Mouse (Mus musculus): ENCODE data around the gene Hmg20a. TPM values are rescaled to one million over a fixed set of nuclear protein-coding genes. Genes with fewer than 3 reads are reported as not detected.

Gene Hmg20a
- polyA plus RNA-seq, 1 experiment: 38.6 TPM

GRCm38 (mm10) chr9:56487651-56488050 is 69.2 kb downstream of the Hmg20a start:
- Histone ChIP-seq H3K4me1 (ENCODE audit: control insufficient read depth, insufficient read depth, low read length) (0 out of 2 replicates have a peak, but pooled peaks cover 3% of the 10 kb centered on the region), H3K4me3 (ENCODE audit: insufficient read depth, low read length) (no peak overlapping the region), H3K27ac (ENCODE audit: insufficient read depth, low read length) (no peak overlapping the region)
- TF ChIP-seq POLR2A (IDR thresholded peaks at IDR 0.05; ENCODE audit: low read depth, low read length): no peak
- TF ChIP-seq CTCF (IDR thresholded peaks at IDR 0.05; ENCODE audit: borderline replicate concordance, insufficient read depth, low read length): no peak

GRCm38 (mm10) chr9:56492391-56492790 is 74.0 kb downstream of the Hmg20a start:
- Histone ChIP-seq H3K4me3 (ENCODE audit: insufficient read depth, low read length) (no peak overlapping the region), H3K4me1 (ENCODE audit: control insufficient read depth, insufficient read depth, low read length) (peaks cover 8% of the 10 kb centered on the region), H3K27ac (ENCODE audit: insufficient read depth, low read length) (peak overlapping the region; percentile 59)
- TF ChIP-seq CTCF (IDR thresholded peaks at IDR 0.05; ENCODE audit: borderline replicate concordance, insufficient read depth, low read length) (no peak), POLR2A (IDR thresholded peaks at IDR 0.05; ENCODE audit: low read depth, low read length) (no peak)

GRCm38 (mm10) chr9:56492916-56493315 is 74.5 kb downstream of the Hmg20a start:
- H3K27ac ChIP-seq (ENCODE audit: insufficient read depth, low read length): no peak overlapping the region
- no peak overlapping the region for H3K4me3 ChIP-seq (ENCODE audit: insufficient read depth, low read length)
- H3K4me1 ChIP-seq (ENCODE audit: control insufficient read depth, insufficient read depth, low read length): peaks cover 8% of the 10 kb centered on the region
- no peak for TF ChIP-seq CTCF (IDR thresholded peaks at IDR 0.05; ENCODE audit: borderline replicate concordance, insufficient read depth, low read length)
- no peak for TF ChIP-seq POLR2A (IDR thresholded peaks at IDR 0.05; ENCODE audit: low read depth, low read length)

GRCm38 (mm10) chr9:56495088-56495487 is 76.7 kb downstream of the Hmg20a start:
- no peak for TF ChIP-seq POLR2A (IDR thresholded peaks at IDR 0.05; ENCODE audit: low read depth, low read length)
- TF ChIP-seq CTCF (IDR thresholded peaks at IDR 0.05; ENCODE audit: borderline replicate concordance, insufficient read depth, low read length): no peak
- Histone ChIP-seq H3K4me3 (ENCODE audit: insufficient read depth, low read length) (no peak overlapping the region), H3K27ac (ENCODE audit: insufficient read depth, low read length) (no peak overlapping the region), H3K4me1 (ENCODE audit: control insufficient read depth, insufficient read depth, low read length) (peaks cover 12% of the 10 kb centered on the region)

- Histone ChIP-seq H3K4me3 (ENCODE audit: insufficient read depth, low read length) (no peak overlapping the region), H3K4me1 (ENCODE audit: control insufficient read depth, insufficient read depth, low read length) (peaks cover 12% of the 10 kb centered on the region), H3K27ac (ENCODE audit: insufficient read depth, low read length) (no peak overlapping the region)
- TF ChIP-seq CTCF (IDR thresholded peaks at IDR 0.05; ENCODE audit: borderline replicate concordance, insufficient read depth, low read length) (no peak), POLR2A (IDR thresholded peaks at IDR 0.05; ENCODE audit: low read depth, low read length) (no peak)
Measured at GRCm38 (mm10) chr9:56495795-56496232, 77.4 kb downstream of the Hmg20a start.

- H3K4me1 ChIP-seq (ENCODE audit: control insufficient read depth, insufficient read depth, low read length): peaks cover 13% of the 10 kb centered on the region
- H3K27ac ChIP-seq (ENCODE audit: insufficient read depth, low read length): no peak overlapping the region
- no peak overlapping the region for H3K4me3 ChIP-seq (ENCODE audit: insufficient read depth, low read length)
- TF ChIP-seq POLR2A (IDR thresholded peaks at IDR 0.05; ENCODE audit: low read depth, low read length) (no peak), CTCF (IDR thresholded peaks at IDR 0.05; ENCODE audit: borderline replicate concordance, insufficient read depth, low read length) (no peak)
Measured at GRCm38 (mm10) chr9:56496567-56496966, 78.2 kb downstream of the Hmg20a start.

- TF ChIP-seq POLR2A (IDR thresholded peaks at IDR 0.05; ENCODE audit: low read depth, low read length) (no peak), CTCF (IDR thresholded peaks at IDR 0.05; ENCODE audit: borderline replicate concordance, insufficient read depth, low read length) (no peak)
- Histone ChIP-seq H3K27ac (ENCODE audit: insufficient read depth, low read length) (peak overlapping the region; percentile 48; the same call in 1 of the 2 replicates), H3K4me1 (ENCODE audit: control insufficient read depth, insufficient read depth, low read length) (peaks cover 16% of the 10 kb centered on the region), H3K4me3 (ENCODE audit: insufficient read depth, low read length) (no peak overlapping the region)
Measured at GRCm38 (mm10) chr9:56497181-56497864, 78.9 kb downstream of the Hmg20a start.

- Histone ChIP-seq H3K4me3 (ENCODE audit: insufficient read depth, low read length) (no peak overlapping the region), H3K27ac (ENCODE audit: insufficient read depth, low read length) (no peak overlapping the region), H3K4me1 (ENCODE audit: control insufficient read depth, insufficient read depth, low read length) (peaks cover 23% of the 10 kb centered on the region)
- no peak for TF ChIP-seq POLR2A (IDR thresholded peaks at IDR 0.05; ENCODE audit: low read depth, low read length)
- no peak for TF ChIP-seq CTCF (IDR thresholded peaks at IDR 0.05; ENCODE audit: borderline replicate concordance, insufficient read depth, low read length)
Measured at GRCm38 (mm10) chr9:56499324-56500067, 81.1 kb downstream of the Hmg20a start.

- peaks cover 28% of the 10 kb centered on the region for H3K4me1 ChIP-seq (ENCODE audit: control insufficient read depth, insufficient read depth, low read length)
- H3K27ac ChIP-seq (ENCODE audit: insufficient read depth, low read length): no peak overlapping the region
- H3K4me3 ChIP-seq (ENCODE audit: insufficient read depth, low read length): no peak overlapping the region
- TF ChIP-seq POLR2A (IDR thresholded peaks at IDR 0.05; ENCODE audit: low read depth, low read length): no peak
- TF ChIP-seq CTCF (IDR thresholded peaks at IDR 0.05; ENCODE audit: borderline replicate concordance, insufficient read depth, low read length): no peak
Measured at GRCm38 (mm10) chr9:56500893-56501590, 82.6 kb downstream of the Hmg20a start.
